In the genomic region with DNA sequence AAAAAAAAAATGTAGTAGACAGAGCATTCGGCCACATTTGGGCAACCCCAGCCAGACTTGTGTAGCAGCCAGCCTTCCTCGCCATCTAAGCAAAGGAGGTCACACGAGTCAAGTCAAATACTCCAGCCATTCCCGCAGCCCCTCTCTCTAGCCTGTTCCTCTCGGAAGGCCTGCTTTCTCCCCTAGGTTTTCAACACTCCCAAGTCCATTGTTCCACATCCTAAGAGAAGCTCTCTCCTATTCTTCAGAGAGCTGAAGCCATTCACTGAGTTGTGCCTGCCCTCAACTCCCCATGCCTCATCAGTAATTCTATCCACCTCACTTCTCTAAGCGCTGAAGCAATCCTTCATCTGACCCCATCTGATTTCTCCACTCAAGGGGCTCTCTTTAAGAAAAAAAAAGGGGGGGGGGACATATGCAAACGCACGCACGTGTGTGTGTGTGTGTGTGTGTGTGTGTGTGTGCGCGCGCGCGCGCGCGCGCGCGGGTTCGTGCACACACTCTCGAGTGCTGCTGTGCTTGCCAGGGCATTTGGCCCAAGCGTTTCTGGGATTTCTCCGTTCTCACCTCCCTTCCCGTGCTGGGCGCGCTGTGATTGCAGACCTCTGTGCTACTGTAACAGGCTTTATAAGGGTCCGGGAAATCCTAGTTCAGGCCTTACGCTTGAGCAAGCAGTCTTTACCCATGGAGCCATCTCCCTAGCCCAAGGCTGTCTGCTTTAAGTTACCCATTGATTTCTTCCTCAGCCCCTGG, we compare ENCODE assay signal across 9 mouse cellular contexts. TPM values are rescaled to one million over a fixed set of nuclear protein-coding genes. Genes with fewer than 3 reads are reported as not detected.
DNase-seq lines count a peak whose midpoint lies in the region; ATAC-seq and TF ChIP-seq lines count a peak whose summit lies in the region.
"Had no signal": no experiment of that assay in that cellular context is flagged by ENCODE, and none has a peak within 500 bp of the region (broad histone marks: within the 10 kb centered on the region; RNA-seq: fewer than 3 reads in every experiment).

No protein-coding gene starts in this region.

- ATAC-seq in lung, embryonic 16.5 days (ENCODE audit: low read depth) = peak; percentile 14; the same call in 1 of the 2 replicates
- 0 out of 2 replicates have a peak, but pooled peaks have one; percentile 30 for ATAC-seq in embryonic facial prominence, embryonic 14.5 days (ENCODE audit: low read depth)
- ATAC-seq in stomach, embryonic 15.5 days (ENCODE audit: insufficient read depth, low FRiP score, low read depth) = no peak
- no peak for ATAC-seq in megakaryocyte-erythroid progenitor cell, adult 5-6 weeks (replicated peaks; ENCODE audit: low FRiP score, low TSS enrichment, poor library complexity, severe bottlenecking)

- no peak overlapping the region for H3K27ac ChIP-seq in lung, embryonic 16.5 days (ENCODE audit: low read length)
- H3K27ac ChIP-seq in embryonic facial prominence, embryonic 14.5 days (replicated peaks; ENCODE audit: low read depth, low read length) = no peak overlapping the region
- H3K27ac ChIP-seq in limb, embryonic 10.5 days = no peak overlapping the region; the same call in 1 of the 2 replicates
- H3K27ac ChIP-seq in stomach, embryonic 15.5 days = no peak overlapping the region
- no peak overlapping the region for H3K27ac ChIP-seq in layer of hippocampus, adult 2 months

- peaks cover 3% of the 10 kb centered on the region; the same call in 1 of the 2 replicates for H3K27me3 ChIP-seq in lung, embryonic 16.5 days (ENCODE audit: control insufficient read depth, insufficient read depth, low read depth, low read length)
- peaks cover 23% of the 10 kb centered on the region for H3K27me3 ChIP-seq in embryonic facial prominence, embryonic 14.5 days (replicated peaks; ENCODE audit: control insufficient read depth, insufficient read depth, low read length)
- H3K27me3 ChIP-seq in limb, embryonic 10.5 days (ENCODE audit: low read depth, poor library complexity, severe bottlenecking) = peaks cover 39% of the 10 kb centered on the region
- H3K27me3 ChIP-seq in stomach, embryonic 15.5 days (replicated peaks) = no peaks in the 10 kb centered on the region

- H3K4me3 ChIP-seq in lung, embryonic 16.5 days (ENCODE audit: low read length) = peak overlapping the region; percentile 23
- peak overlapping the region; percentile 29 for H3K4me3 ChIP-seq in embryonic facial prominence, embryonic 14.5 days (ENCODE audit: low read depth, low read length)
- H3K4me3 ChIP-seq in limb, embryonic 10.5 days = peak overlapping the region; percentile 42
- no peak overlapping the region for H3K4me3 ChIP-seq in stomach, embryonic 15.5 days (replicated peaks)
- no peak overlapping the region for H3K4me3 ChIP-seq in layer of hippocampus, adult 2 months

- no peak for DNase-seq in lung, postnatal 36 days
- peak; percentile 58 for DNase-seq in embryonic facial prominence, embryonic 14.5 days (ENCODE audit: low spot score)
- peak; percentile 54 for DNase-seq in limb, embryonic 10.5 days (ENCODE audit: low spot score)
- no peak for DNase-seq in testis, postnatal 10 days (ENCODE audit: low spot score)
- no peak for DNase-seq in layer of hippocampus, adult 2 months (ENCODE audit: low spot score in 2 of 2)
- DNase-seq: adrenal gland, adult 8-10 months had no signal

- no peaks in the 10 kb centered on the region for H3K9me3 ChIP-seq in lung, embryonic 16.5 days (ENCODE audit: control insufficient read depth, low read length)
- no peaks in the 10 kb centered on the region for H3K9me3 ChIP-seq in embryonic facial prominence, embryonic 14.5 days (ENCODE audit: control insufficient read depth, low read length)
- H3K9me3 ChIP-seq in limb, embryonic 10.5 days (replicated peaks) = no peaks in the 10 kb centered on the region
- H3K9me3 ChIP-seq in stomach, embryonic 15.5 days = no peaks in the 10 kb centered on the region

- no peak for TF ChIP-seq CTCF in layer of hippocampus, adult 2 months (conservative IDR thresholded peaks at IDR 0.05)

- H3K9ac ChIP-seq in lung, embryonic 16.5 days (ENCODE audit: low read length) = peak overlapping the region; percentile 18; the same call in 1 of the 2 replicates
- H3K9ac ChIP-seq in embryonic facial prominence, embryonic 14.5 days (ENCODE audit: low read depth, low read length) = peak overlapping the region; percentile 47; the same call in 1 of the 2 replicates
- H3K9ac ChIP-seq in stomach, embryonic 15.5 days = no peak overlapping the region

- H3K4me1 ChIP-seq in lung, embryonic 16.5 days (replicated peaks; ENCODE audit: control insufficient read depth, insufficient read depth, low read length) = peaks cover 23% of the 10 kb centered on the region
- H3K4me1 ChIP-seq in embryonic facial prominence, embryonic 14.5 days (ENCODE audit: control insufficient read depth, insufficient read depth, low read length) = peaks cover 21% of the 10 kb centered on the region
- H3K4me1 ChIP-seq in limb, embryonic 10.5 days = peaks cover 19% of the 10 kb centered on the region
- H3K4me1 ChIP-seq in stomach, embryonic 15.5 days = peaks cover 15% of the 10 kb centered on the region

- no peaks in the 10 kb centered on the region for H3K36me3 ChIP-seq in lung, embryonic 16.5 days (ENCODE audit: control insufficient read depth, insufficient read depth, low read length)
- H3K36me3 ChIP-seq in embryonic facial prominence, embryonic 14.5 days (ENCODE audit: control insufficient read depth, insufficient read depth, low read length) = no peaks in the 10 kb centered on the region
- no peaks in the 10 kb centered on the region for H3K36me3 ChIP-seq in limb, embryonic 10.5 days
- H3K36me3 ChIP-seq in stomach, embryonic 15.5 days = no peaks in the 10 kb centered on the region

- H3K4me2 ChIP-seq in lung, embryonic 16.5 days (ENCODE audit: low read depth, low read length) = peak overlapping the region; percentile 40
- H3K4me2 ChIP-seq in embryonic facial prominence, embryonic 14.5 days (ENCODE audit: low read depth, low read length) = peak overlapping the region; percentile 99
- H3K4me2 ChIP-seq in stomach, embryonic 15.5 days = peak overlapping the region; percentile 47

- 17% methylated on average over 29 of the region's 29 CpGs for WGBS in lung, embryonic 16.5 days
- WGBS in embryonic facial prominence, embryonic 14.5 days = 11% methylated on average over 29 of the region's 29 CpGs
- 12% methylated on average over 29 of the region's 29 CpGs for WGBS in limb, embryonic 10.5 days
- 19% methylated on average over 29 of the region's 29 CpGs for WGBS in stomach, embryonic 15.5 days

RNA-seq across cellular contexts. Expression of a gene that starts 0.8 kb away (rescaled TPM):
- 12.3 and 13.4 TPM in 2 replicates for polyA plus RNA-seq in lung, embryonic 16.5 days (2015; fragmentation: Nextera tagmentation; extraction: Ambion mirVana)
- polyA plus RNA-seq in embryonic facial prominence, embryonic 14.5 days (2014; fragmentation: Nextera tagmentation; extraction: Ambion mirVana) = 2.3 and 4.6 TPM in 2 replicates
- 2.1 and 4.5 TPM in 2 replicates for polyA plus RNA-seq in limb, embryonic 10.5 days (2016; fragmentation: Nextera tagmentation; extraction: Ambion mirVana)
- polyA plus RNA-seq in stomach, embryonic 15.5 days (2015; fragmentation: Nextera tagmentation; extraction: Ambion mirVana) = 57.5 and 78.6 TPM in 2 replicates
- not detected in 2 replicates for total RNA-seq in megakaryocyte-erythroid progenitor cell, adult 5-6 weeks (2014; fragmentation: Nextera tagmentation)
- total RNA-seq in megakaryocyte-erythroid progenitor cell, adult 5-6 weeks (2017) = not detected in 2 replicates
- total RNA-seq in layer of hippocampus, adult 2 months (2021) = 1 to 10 TPM in 1 of 2 experiments, under 1 TPM in 1; 0.98 to 1.3 TPM

RNA-seq across cellular contexts. Expression of a gene that starts 43.2 kb away (rescaled TPM):
- polyA plus RNA-seq in lung, embryonic 16.5 days (2015; fragmentation: Nextera tagmentation; extraction: Ambion mirVana) = 44.0 and 44.8 TPM in 2 replicates
- 32.6 and 36.5 TPM in 2 replicates for polyA plus RNA-seq in embryonic facial prominence, embryonic 14.5 days (2014; fragmentation: Nextera tagmentation; extraction: Ambion mirVana)
- polyA plus RNA-seq in limb, embryonic 10.5 days (2016; fragmentation: Nextera tagmentation; extraction: Ambion mirVana) = 14.0 and 20.7 TPM in 2 replicates
- polyA plus RNA-seq in stomach, embryonic 15.5 days (2015; fragmentation: Nextera tagmentation; extraction: Ambion mirVana) = 30.9 and 34.9 TPM in 2 replicates
- 29.5 and 34.9 TPM in 2 replicates for total RNA-seq in megakaryocyte-erythroid progenitor cell, adult 5-6 weeks (2014; fragmentation: Nextera tagmentation)
- 74.0 and 111 TPM in 2 replicates for total RNA-seq in megakaryocyte-erythroid progenitor cell, adult 5-6 weeks (2017)
- total RNA-seq in layer of hippocampus, adult 2 months (2021) = 10 to 100 TPM; 61.5 to 62.6 TPM

RNA-seq across cellular contexts. Expression of a gene that starts 43.3 kb away (rescaled TPM):
- 231 and 251 TPM in 2 replicates for polyA plus RNA-seq in lung, embryonic 16.5 days (2015; fragmentation: Nextera tagmentation; extraction: Ambion mirVana)
- 199 and 200 TPM in 2 replicates for polyA plus RNA-seq in embryonic facial prominence, embryonic 14.5 days (2014; fragmentation: Nextera tagmentation; extraction: Ambion mirVana)
- 412 and 467 TPM in 2 replicates for polyA plus RNA-seq in limb, embryonic 10.5 days (2016; fragmentation: Nextera tagmentation; extraction: Ambion mirVana)
- 191 and 208 TPM in 2 replicates for polyA plus RNA-seq in stomach, embryonic 15.5 days (2015; fragmentation: Nextera tagmentation; extraction: Ambion mirVana)
- total RNA-seq in megakaryocyte-erythroid progenitor cell, adult 5-6 weeks (2014; fragmentation: Nextera tagmentation) = 197 and 235 TPM in 2 replicates
- total RNA-seq in megakaryocyte-erythroid progenitor cell, adult 5-6 weeks (2017) = 282 and 332 TPM in 2 replicates
- total RNA-seq in layer of hippocampus, adult 2 months (2021) = 100 to 1,000 TPM; 123 to 140 TPM

Comparison
In these comparisons a context has a peak if more than half of its experiments do, and no peak if none do; other contexts are left out.
1. ATAC-seq: peak in lung, embryonic 16.5 days (single experiment) and embryonic facial prominence, embryonic 14.5 days (single experiment); none in stomach, embryonic 15.5 days (single experiment) and megakaryocyte-erythroid progenitor cell, adult 5-6 weeks (single experiment).
2. H3K4me2 ChIP-seq: peak in every context shown above with its lines; median percentile 99 in embryonic facial prominence, embryonic 14.5 days; 47 in stomach, embryonic 15.5 days; 40 in lung, embryonic 16.5 days.
3. H3K4me3 ChIP-seq: peak in lung, embryonic 16.5 days (single experiment), embryonic facial prominence, embryonic 14.5 days (single experiment) and limb, embryonic 10.5 days (single experiment); none in stomach, embryonic 15.5 days (single experiment) and layer of hippocampus, adult 2 months (single experiment).
4. DNase-seq: peak in embryonic facial prominence, embryonic 14.5 days (single experiment) and limb, embryonic 10.5 days (single experiment); none in lung, postnatal 36 days (single experiment), testis, postnatal 10 days (single experiment) and layer of hippocampus, adult 2 months (0 of 2).